Mouse (Mus musculus): ENCODE measurements around the gene Ly86. TPM values are rescaled to one million over a fixed set of nuclear protein-coding genes. Genes with fewer than 3 reads are reported as not detected.
A peak's percentile ranks its signal among the peaks of the same experiment; 100 is the strongest.

The Ly86 gene
- 13.4 and 15.5 TPM in 2 replicates for polyA plus RNA-seq (2015; fragmentation: Nextera tagmentation; extraction: Ambion mirVana)

- WGBS = 85% methylated on average over 28 of the region's 28 CpGs
- Histone ChIP-seq H3K9me3 (no peaks in the 10 kb centered on the region), H3K4me3 (no peak within 1 kb of the TSS), H3K36me3 (no peaks in the 10 kb centered on the region), H3K9ac (no peak within 1 kb of the TSS), H3K4me2 (no peak within 1 kb of the TSS), H3K27me3 (no peaks in the 10 kb centered on the region), H3K4me1 (no peaks in the 10 kb centered on the region), H3K27ac (peak within 1 kb of the TSS; percentile 56)
- peak; percentile 73 for ATAC-seq (ENCODE audit: borderline replicate concordance, extremely low read depth, low FRiP score, low TSS enrichment)
Observed at GRCm38 (mm10) chr13:37344909-37345772, at the start of gene Ly86. Gene Ly86, plus strand, starts transcription at chr13:37345208.

- Histone ChIP-seq H3K27me3 (no peaks in the 10 kb centered on the region), H3K27ac (no peak overlapping the region), H3K4me1 (no peaks in the 10 kb centered on the region), H3K9ac (no peak overlapping the region), H3K36me3 (no peaks in the 10 kb centered on the region), H3K4me2 (no peak overlapping the region), H3K4me3 (no peak overlapping the region), H3K9me3 (no peaks in the 10 kb centered on the region)
- no peak for ATAC-seq (ENCODE audit: borderline replicate concordance, extremely low read depth, low FRiP score, low TSS enrichment)
- WGBS = 66% methylated on average over 5 of the region's 5 CpGs
Observed at GRCm38 (mm10) chr13:37297886-37298285, 47.1 kb upstream of the Ly86 start.

GRCm38 (mm10) chr13:37298856-37299255 lies 46.2 kb upstream of the Ly86 start:
- H3K9me3 ChIP-seq = no peaks in the 10 kb centered on the region
- H3K9ac ChIP-seq = no peak overlapping the region
- no peak for ATAC-seq (ENCODE audit: borderline replicate concordance, extremely low read depth, low FRiP score, low TSS enrichment)
- no peak overlapping the region for H3K27ac ChIP-seq
- no peaks in the 10 kb centered on the region for H3K4me1 ChIP-seq
- H3K4me3 ChIP-seq = no peak overlapping the region
- WGBS = 13% methylated on average over 1 of the region's 1 CpGs
- H3K27me3 ChIP-seq = no peaks in the 10 kb centered on the region
- H3K4me2 ChIP-seq = no peak overlapping the region
- H3K36me3 ChIP-seq = no peaks in the 10 kb centered on the region

- no peaks in the 10 kb centered on the region for H3K4me1 ChIP-seq
- ATAC-seq (ENCODE audit: borderline replicate concordance, extremely low read depth, low FRiP score, low TSS enrichment) = no peak
- WGBS = 32% methylated on average over 5 of the region's 5 CpGs
Observed at GRCm38 (mm10) chr13:37302877-37303276, 42.1 kb upstream of the Ly86 start.

GRCm38 (mm10) chr13:37308006-37308405 lies 37.0 kb upstream of the Ly86 start:
- 53% methylated on average over 4 of the region's 4 CpGs for WGBS
- H3K4me3 ChIP-seq = no peak overlapping the region
- H3K4me1 ChIP-seq = peaks cover 8% of the 10 kb centered on the region
- H3K36me3 ChIP-seq = no peaks in the 10 kb centered on the region
- H3K9ac ChIP-seq = no peak overlapping the region
- ATAC-seq (ENCODE audit: borderline replicate concordance, extremely low read depth, low FRiP score, low TSS enrichment) = no peak
- no peaks in the 10 kb centered on the region for H3K27me3 ChIP-seq
- no peak overlapping the region for H3K4me2 ChIP-seq
- H3K9me3 ChIP-seq = no peaks in the 10 kb centered on the region
- H3K27ac ChIP-seq = no peak overlapping the region

More at GRCm38 (mm10) chr13:37302877-37303276, 42.1 kb upstream of the Ly86 start:
- H3K4me3 ChIP-seq = no peak overlapping the region
- H3K4me2 ChIP-seq = no peak overlapping the region
- H3K9me3 ChIP-seq = no peaks in the 10 kb centered on the region
- no peaks in the 10 kb centered on the region for H3K36me3 ChIP-seq
- H3K27me3 ChIP-seq = no peaks in the 10 kb centered on the region
- no peak overlapping the region for H3K27ac ChIP-seq
- H3K9ac ChIP-seq = no peak overlapping the region

- peaks cover 8% of the 10 kb centered on the region for H3K4me1 ChIP-seq
- no peaks in the 10 kb centered on the region for H3K36me3 ChIP-seq
- no peak overlapping the region for H3K4me3 ChIP-seq
- ATAC-seq (ENCODE audit: borderline replicate concordance, extremely low read depth, low FRiP score, low TSS enrichment) = no peak
- no peak overlapping the region for H3K9ac ChIP-seq
- H3K27ac ChIP-seq = no peak overlapping the region
- H3K9me3 ChIP-seq = no peaks in the 10 kb centered on the region
- 34% methylated on average over 5 of the region's 5 CpGs for WGBS
- no peak overlapping the region for H3K4me2 ChIP-seq
- peaks cover 3% of the 10 kb centered on the region; the same call in 1 of the 2 replicates for H3K27me3 ChIP-seq
Observed at GRCm38 (mm10) chr13:37309296-37309695, 35.7 kb upstream of the Ly86 start.

GRCm38 (mm10) chr13:37310331-37310730 lies 34.7 kb upstream of the Ly86 start:
- no peak for ATAC-seq (ENCODE audit: borderline replicate concordance, extremely low read depth, low FRiP score, low TSS enrichment)
- no peak overlapping the region for H3K27ac ChIP-seq
- H3K4me3 ChIP-seq = no peak overlapping the region
- peaks cover 3% of the 10 kb centered on the region; the same call in 1 of the 2 replicates for H3K27me3 ChIP-seq
- no peaks in the 10 kb centered on the region for H3K36me3 ChIP-seq
- H3K4me1 ChIP-seq = peaks cover 8% of the 10 kb centered on the region
- H3K9ac ChIP-seq = no peak overlapping the region
- no peaks in the 10 kb centered on the region for H3K9me3 ChIP-seq
- H3K4me2 ChIP-seq = no peak overlapping the region
- 32% methylated on average over 8 of the region's 8 CpGs for WGBS

- H3K27me3 ChIP-seq = peaks cover 3% of the 10 kb centered on the region; the same call in 1 of the 2 replicates
- no peak; the same call in 1 of the 2 replicates for ATAC-seq (ENCODE audit: borderline replicate concordance, extremely low read depth, low FRiP score, low TSS enrichment)
- no peaks in the 10 kb centered on the region for H3K9me3 ChIP-seq
- 28% methylated on average over 27 of the region's 27 CpGs for WGBS
- H3K4me1 ChIP-seq = peaks cover 8% of the 10 kb centered on the region
- no peaks in the 10 kb centered on the region for H3K36me3 ChIP-seq
- peak overlapping the region; percentile 41; the same call in 1 of the 2 replicates for H3K9ac ChIP-seq
- peak overlapping the region; percentile 74 for H3K4me2 ChIP-seq
- peak overlapping the region; percentile 33; the same call in 1 of the 2 replicates for H3K4me3 ChIP-seq
- H3K27ac ChIP-seq = no peak overlapping the region
Observed at GRCm38 (mm10) chr13:37311555-37312221, 33.3 kb upstream of the Ly86 start.

- ATAC-seq (ENCODE audit: borderline replicate concordance, extremely low read depth, low FRiP score, low TSS enrichment) = peak; percentile 92
- H3K4me3 ChIP-seq = peak overlapping the region; percentile 33
- H3K4me1 ChIP-seq = peaks cover 8% of the 10 kb centered on the region
- H3K4me2 ChIP-seq = peak overlapping the region; percentile 74
- no peak overlapping the region for H3K27ac ChIP-seq
- H3K9ac ChIP-seq = peak overlapping the region; percentile 41; the same call in 1 of the 2 replicates
- H3K9me3 ChIP-seq = no peaks in the 10 kb centered on the region
- H3K36me3 ChIP-seq = no peaks in the 10 kb centered on the region
- 5% methylated on average over 25 of the region's 25 CpGs for WGBS
- peaks cover 3% of the 10 kb centered on the region; the same call in 1 of the 2 replicates for H3K27me3 ChIP-seq
Observed at GRCm38 (mm10) chr13:37312222-37312928, 32.6 kb upstream of the Ly86 start.

- Histone ChIP-seq H3K27ac (no peak overlapping the region), H3K9ac (no peak overlapping the region), H3K27me3 (peaks cover 3% of the 10 kb centered on the region; the same call in 1 of the 2 replicates), H3K9me3 (no peaks in the 10 kb centered on the region), H3K4me1 (peaks cover 8% of the 10 kb centered on the region), H3K4me3 (no peak overlapping the region), H3K36me3 (no peaks in the 10 kb centered on the region), H3K4me2 (no peak overlapping the region)
- WGBS = 18% methylated on average over 4 of the region's 4 CpGs
- ATAC-seq (ENCODE audit: borderline replicate concordance, extremely low read depth, low FRiP score, low TSS enrichment) = no peak
Observed at GRCm38 (mm10) chr13:37312951-37313350, 32.1 kb upstream of the Ly86 start.

- Histone ChIP-seq H3K27me3 (no peaks in the 10 kb centered on the region), H3K9me3 (no peaks in the 10 kb centered on the region), H3K9ac (no peak overlapping the region), H3K4me1 (no peaks in the 10 kb centered on the region), H3K4me2 (no peak overlapping the region), H3K27ac (no peak overlapping the region), H3K4me3 (no peak overlapping the region), H3K36me3 (no peaks in the 10 kb centered on the region)
- WGBS = 86% methylated on average over 3 of the region's 3 CpGs
- ATAC-seq (ENCODE audit: borderline replicate concordance, extremely low read depth, low FRiP score, low TSS enrichment) = no peak
Observed at GRCm38 (mm10) chr13:37325504-37325903, 19.5 kb upstream of the Ly86 start.

All from lung, embryonic 15.5 days (tissue).